Mouse (Mus musculus): ENCODE measurements around the gene Gpank1. TPM values are rescaled to one million over a fixed set of nuclear protein-coding genes. Genes with fewer than 3 reads are reported as not detected.

Gpank1 gene
- polyA plus RNA-seq, 1 experiment from 2014 or later, result 23.7 TPM

DNA sequence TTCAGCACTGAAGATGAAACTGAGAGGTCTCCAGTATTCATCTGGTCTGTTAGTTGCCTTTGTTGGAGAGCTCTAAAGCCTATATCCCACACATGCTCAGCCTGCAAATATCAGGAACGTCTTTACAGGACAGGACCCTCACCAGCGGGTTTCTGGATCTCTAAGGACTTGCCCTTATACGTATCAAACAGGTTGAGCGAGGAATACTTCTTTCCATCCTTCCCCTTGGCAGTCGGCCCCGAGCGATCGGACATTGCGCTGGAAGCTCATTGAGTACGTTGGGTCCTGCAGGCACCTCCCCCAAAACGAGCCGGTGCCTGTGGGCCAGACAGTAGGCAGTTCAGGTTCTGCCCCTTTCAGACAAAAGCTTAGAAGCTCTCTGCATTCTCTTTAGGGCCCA, 41.5 kb downstream of the Gpank1 start:
- no peaks in the 10 kb centered on the region for H3K27me3 ChIP-seq
- no peak overlapping the region for H3K27ac ChIP-seq
- no peaks in the 10 kb centered on the region for H3K9me3 ChIP-seq
- peak overlapping the region; percentile 99 for H3K4me3 ChIP-seq (replicated peaks)
- WGBS, result 69% methylated on average over 12 of the region's 12 CpGs
- H3K36me3 ChIP-seq, result peaks cover 51% of the 10 kb centered on the region
- H3K4me1 ChIP-seq (replicated peaks), result peaks cover 22% of the 10 kb centered on the region
- ATAC-seq (ENCODE audit: insufficient number of reproducible peaks, insufficient read depth, low FRiP score, low TSS enrichment, low read depth), result no peak
- H3K4me2 ChIP-seq, result peak overlapping the region; percentile 92
- H3K9ac ChIP-seq (replicated peaks), result peak overlapping the region; percentile 100

DNA sequence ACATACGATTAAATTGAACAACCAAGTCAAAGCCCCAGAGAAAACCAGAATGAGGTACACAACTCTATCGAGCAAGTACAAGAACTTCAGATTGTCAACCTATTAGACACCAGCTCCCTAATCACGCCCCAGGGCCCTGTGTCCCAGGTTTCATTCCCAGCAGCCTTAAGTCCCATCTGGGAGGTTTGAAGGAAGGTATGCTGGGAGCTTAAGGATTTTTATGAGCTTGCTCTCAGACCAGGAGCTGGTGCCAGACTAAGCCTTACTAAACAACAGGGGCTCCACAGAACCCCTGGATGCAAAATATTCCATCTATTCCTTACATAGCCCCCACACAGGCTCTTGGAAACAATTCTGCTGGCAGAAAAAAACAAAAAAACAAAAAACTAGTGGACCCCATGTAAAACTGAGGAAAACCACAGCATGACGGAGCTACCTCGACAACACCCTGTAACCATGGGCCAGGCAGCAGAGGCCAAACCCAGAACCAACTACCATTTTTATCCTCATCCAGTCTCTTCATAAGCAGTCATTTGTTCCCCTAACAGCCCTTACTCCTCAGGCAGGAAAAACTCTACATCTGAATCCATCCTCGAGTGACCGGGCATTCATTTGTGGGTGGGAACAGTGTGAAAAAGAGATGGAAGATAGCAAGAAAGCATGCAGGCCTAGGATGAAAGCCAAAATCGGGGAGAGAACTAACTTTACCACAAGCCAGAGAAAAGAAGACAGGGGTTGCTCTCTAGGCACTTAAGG, 42.2 kb downstream of the Gpank1 start:
- Histone ChIP-seq H3K27me3 (no peaks in the 10 kb centered on the region), H3K36me3 (peaks cover 43% of the 10 kb centered on the region), H3K9ac (replicated peaks) (peak overlapping the region; percentile 100), H3K4me1 (replicated peaks) (peaks cover 22% of the 10 kb centered on the region), H3K4me2 (peak overlapping the region; percentile 92), H3K4me3 (replicated peaks) (peak overlapping the region; percentile 99), H3K9me3 (no peaks in the 10 kb centered on the region), H3K27ac (peak overlapping the region; percentile 98)
- ATAC-seq (ENCODE audit: insufficient number of reproducible peaks, insufficient read depth, low FRiP score, low TSS enrichment, low read depth), result no peak
- 16% methylated on average over 8 of the region's 8 CpGs for WGBS

DNA sequence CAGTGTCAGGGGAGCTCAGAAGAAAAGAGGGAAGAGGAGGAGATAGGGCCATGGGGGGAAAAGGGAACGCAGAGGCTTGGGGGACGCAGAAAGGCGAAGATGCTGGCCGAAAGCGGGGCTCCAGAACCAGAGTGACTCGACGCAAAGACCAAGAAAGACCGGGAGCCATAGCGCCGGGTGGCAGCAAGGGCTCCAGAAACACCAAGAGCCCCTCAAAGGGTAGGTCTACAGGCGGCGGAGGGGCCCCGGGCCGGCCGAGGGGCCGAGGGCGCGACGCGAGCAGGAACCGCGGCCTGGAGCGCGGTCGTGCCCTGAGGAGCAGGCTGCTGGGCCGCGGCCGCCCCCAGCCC, 42.9 kb downstream of the Gpank1 start:
- 2% methylated on average over 28 of the region's 28 CpGs for WGBS
- Histone ChIP-seq H3K9ac (replicated peaks) (peak overlapping the region; percentile 100), H3K27me3 (no peaks in the 10 kb centered on the region), H3K4me3 (replicated peaks) (peak overlapping the region; percentile 99), H3K4me1 (replicated peaks) (peaks cover 22% of the 10 kb centered on the region), H3K27ac (peak overlapping the region; percentile 98), H3K9me3 (no peaks in the 10 kb centered on the region), H3K4me2 (peak overlapping the region; percentile 92), H3K36me3 (peaks cover 36% of the 10 kb centered on the region)
- ATAC-seq (ENCODE audit: insufficient number of reproducible peaks, insufficient read depth, low FRiP score, low TSS enrichment, low read depth), result no peak

DNA sequence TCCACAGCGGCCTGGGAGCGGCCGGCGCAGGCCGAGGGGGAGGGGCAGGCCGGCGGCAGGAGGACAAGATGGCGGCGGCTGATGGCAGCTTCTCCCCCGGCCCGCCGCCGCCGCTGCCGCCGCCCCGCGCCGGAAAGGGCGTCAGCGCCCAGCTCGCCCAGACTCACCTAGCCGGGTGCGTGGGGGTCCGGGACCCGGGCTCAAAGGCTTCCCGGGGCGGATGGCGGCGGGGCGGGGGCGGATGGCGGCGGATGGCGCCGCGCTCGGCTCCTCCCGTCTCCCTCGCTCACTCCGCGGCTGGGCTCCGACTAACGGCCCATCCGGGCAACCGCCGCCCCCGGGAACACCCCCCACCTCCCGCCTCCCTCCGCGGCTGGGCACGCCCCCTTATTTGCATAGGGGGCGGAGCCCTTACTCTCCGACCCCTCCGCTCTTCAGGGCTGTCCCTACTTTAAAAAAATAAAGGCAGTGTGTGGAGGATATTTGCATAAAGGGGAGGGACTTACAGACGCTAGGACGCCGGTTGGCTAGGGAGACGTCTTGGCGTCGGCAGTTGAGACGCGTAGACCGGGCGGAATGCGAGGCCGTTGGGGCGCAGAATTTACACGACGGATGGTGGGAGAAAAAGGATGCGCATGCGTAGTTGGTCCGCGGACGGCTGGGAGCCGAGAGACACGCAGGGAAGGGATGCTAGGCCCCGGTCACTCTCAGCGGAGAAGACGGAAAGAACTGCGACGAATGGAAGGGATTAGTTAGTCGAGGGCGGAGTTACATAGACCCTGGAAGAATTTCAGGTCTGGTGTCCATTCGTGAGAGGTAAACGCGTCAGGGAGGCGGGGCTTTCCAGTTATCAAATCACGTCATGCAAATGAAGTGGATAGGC, 43.6 kb downstream of the Gpank1 start, which contains the start of gene Prrc2a:
Gene Prrc2a, minus strand, starts transcription at position 330 of the 883 bp plus-strand sequence.
- no peaks in the 10 kb centered on the region for H3K9me3 ChIP-seq
- H3K9ac ChIP-seq (replicated peaks), result peak within 1 kb of the TSS; percentile 100
- under 1% methylated on average over 86 of the region's 89 CpGs for WGBS
- peak; percentile 96 for ATAC-seq (ENCODE audit: insufficient number of reproducible peaks, insufficient read depth, low FRiP score, low TSS enrichment, low read depth)
- H3K36me3 ChIP-seq, result peaks cover 30% of the 10 kb centered on the region
- H3K4me3 ChIP-seq (replicated peaks), result peak within 1 kb of the TSS; percentile 99
- peak within 1 kb of the TSS; percentile 92 for H3K4me2 ChIP-seq
- peak within 1 kb of the TSS; percentile 98 for H3K27ac ChIP-seq
- no peaks in the 10 kb centered on the region for H3K27me3 ChIP-seq
- peaks cover 22% of the 10 kb centered on the region for H3K4me1 ChIP-seq (replicated peaks)

DNA sequence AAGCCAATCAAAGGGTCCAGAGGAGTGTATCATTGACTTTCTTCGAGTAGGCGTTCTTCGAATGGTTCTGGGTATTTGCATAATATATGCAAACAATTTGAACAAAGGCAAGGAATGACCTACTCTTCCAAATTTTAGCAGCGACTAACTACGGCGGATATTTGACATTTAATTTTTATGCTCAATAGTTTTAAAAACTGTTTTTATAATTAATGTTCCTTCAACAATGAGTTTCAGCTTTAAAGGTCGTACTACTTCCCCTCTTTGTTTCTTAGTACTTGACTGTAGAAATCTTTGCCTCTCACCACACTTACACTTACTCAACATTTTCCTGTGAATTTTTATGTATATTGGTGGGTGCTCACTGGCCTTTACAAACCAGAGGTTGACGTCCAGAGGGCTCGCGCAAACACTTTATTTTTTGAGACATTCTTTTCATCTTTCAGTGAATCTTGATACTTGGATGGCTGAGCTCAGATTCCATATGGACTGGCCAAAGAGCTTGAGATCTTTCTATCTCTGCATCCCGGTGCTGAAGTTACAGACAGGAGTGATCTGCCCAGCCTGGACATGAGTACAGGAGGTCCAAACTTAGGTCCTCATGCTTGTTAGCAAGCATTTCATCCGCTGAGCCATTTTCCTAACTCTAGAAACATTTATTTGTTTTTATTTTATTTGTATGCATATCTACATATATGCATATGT, 44.3 kb downstream of the Gpank1 start:
- no peaks in the 10 kb centered on the region for H3K9me3 ChIP-seq
- peaks cover 22% of the 10 kb centered on the region for H3K36me3 ChIP-seq
- peaks cover 22% of the 10 kb centered on the region for H3K4me1 ChIP-seq (replicated peaks)
- ATAC-seq (ENCODE audit: insufficient number of reproducible peaks, insufficient read depth, low FRiP score, low TSS enrichment, low read depth), result peak; percentile 83
- WGBS, result 28% methylated on average over 12 of the region's 12 CpGs
- H3K27me3 ChIP-seq, result no peaks in the 10 kb centered on the region
- H3K27ac ChIP-seq, result peak overlapping the region; percentile 98
- H3K9ac ChIP-seq (replicated peaks), result peak overlapping the region; percentile 100
- H3K4me3 ChIP-seq (replicated peaks), result peak overlapping the region; percentile 99
- peak overlapping the region; percentile 92 for H3K4me2 ChIP-seq

DNA sequence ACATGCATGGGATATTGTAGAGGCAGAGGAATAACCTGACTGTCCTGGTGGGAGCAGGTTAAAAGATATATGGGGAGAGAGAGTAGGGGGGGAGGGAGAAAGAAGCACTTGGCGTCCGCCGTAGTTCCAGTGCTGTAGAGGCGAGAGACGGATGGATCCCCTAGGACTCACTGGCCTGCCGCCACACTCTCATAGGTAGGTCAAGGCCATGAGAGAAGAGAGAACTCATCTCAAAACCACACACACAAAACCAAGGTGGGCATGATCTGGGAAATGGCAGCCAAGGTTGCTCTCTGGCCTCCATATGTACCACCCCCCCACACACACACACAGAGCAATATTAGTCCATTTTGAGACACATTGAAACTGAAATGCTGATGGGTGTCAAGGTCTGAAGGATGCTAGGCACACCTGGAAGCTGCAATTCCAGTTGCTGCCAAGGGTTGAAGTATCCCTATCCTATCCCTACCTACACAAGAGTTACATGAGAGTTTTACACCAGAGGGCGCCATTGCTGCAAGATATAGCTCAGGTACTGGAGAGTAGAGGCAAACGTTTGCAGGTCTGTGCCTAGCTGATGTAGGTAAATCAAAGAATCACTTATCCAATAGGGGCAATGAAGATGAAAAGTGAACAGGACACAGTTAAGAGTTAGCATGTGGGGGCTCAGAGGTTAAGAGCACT, 45.2 kb downstream of the Gpank1 start:
- Histone ChIP-seq H3K9me3 (no peaks in the 10 kb centered on the region), H3K36me3 (peaks cover 13% of the 10 kb centered on the region), H3K9ac (replicated peaks) (no peak overlapping the region), H3K4me2 (peak overlapping the region; percentile 92), H3K27ac (peak overlapping the region; percentile 98), H3K4me1 (replicated peaks) (peaks cover 22% of the 10 kb centered on the region), H3K4me3 (replicated peaks) (peak overlapping the region; percentile 99), H3K27me3 (no peaks in the 10 kb centered on the region)
- WGBS, result 70% methylated on average over 8 of the region's 8 CpGs
- ATAC-seq (ENCODE audit: insufficient number of reproducible peaks, insufficient read depth, low FRiP score, low TSS enrichment, low read depth), result no peak

DNA sequence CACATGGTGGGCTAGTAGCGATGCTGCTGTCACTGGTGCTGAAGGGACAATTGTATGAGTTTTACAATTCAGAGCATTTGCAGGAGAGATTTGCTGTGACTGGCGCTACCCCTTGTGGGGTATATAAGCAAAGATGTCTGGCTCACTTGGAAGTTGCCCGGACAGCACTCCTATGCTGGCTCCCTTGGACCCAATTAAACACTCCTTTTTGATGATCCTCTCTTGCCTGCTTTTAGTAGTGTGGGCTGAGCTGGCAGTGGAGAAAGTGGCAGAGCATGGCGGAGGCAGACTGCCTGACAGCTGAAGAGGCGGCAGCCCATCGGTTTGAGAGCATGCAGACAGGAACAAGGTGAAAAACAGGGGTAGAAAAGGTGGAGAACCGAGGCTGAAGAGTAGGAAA, 46.5 kb downstream of the Gpank1 start:
- ATAC-seq (ENCODE audit: insufficient number of reproducible peaks, insufficient read depth, low FRiP score, low TSS enrichment, low read depth), result no peak
- WGBS, result 85% methylated on average over 7 of the region's 7 CpGs

DNA sequence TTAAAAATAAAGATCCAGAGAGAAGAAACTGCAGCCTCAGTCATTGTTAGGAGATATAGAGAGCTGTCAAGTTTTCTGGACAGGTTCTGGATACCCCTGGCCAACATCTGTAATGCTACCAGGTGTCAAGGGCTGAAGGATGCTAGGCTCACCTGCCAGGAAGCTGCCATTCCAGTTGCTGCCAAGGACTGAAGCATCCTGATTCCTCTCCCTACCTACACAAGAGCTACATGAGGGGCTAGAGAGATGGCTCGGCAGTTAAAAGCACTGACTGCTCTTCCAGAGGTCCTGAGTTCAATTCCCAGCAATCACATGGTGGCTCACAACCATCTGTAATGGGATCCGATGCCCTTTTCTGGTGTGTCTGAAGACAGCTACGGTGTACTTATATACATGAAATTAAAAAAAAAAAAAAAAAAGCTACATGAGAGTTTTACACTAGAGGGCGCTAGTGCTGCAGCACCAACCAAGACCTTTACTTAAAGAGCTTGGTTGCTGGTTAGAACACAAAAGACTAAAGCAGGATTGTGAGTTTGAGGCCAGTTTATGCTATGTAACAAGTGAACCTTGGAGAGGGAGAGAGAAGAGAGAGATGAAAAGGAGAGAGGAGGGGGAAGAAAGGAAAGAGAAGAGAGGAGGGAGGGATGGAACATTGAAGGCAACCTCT, 47.4 kb downstream of the Gpank1 start:
- 26% methylated on average over 4 of the region's 4 CpGs for WGBS
- Histone ChIP-seq H3K27me3 (no peaks in the 10 kb centered on the region), H3K9ac (replicated peaks) (no peak overlapping the region), H3K4me2 (no peak overlapping the region), H3K4me1 (replicated peaks) (peaks cover 10% of the 10 kb centered on the region; the same call in 1 of the 2 replicates), H3K4me3 (replicated peaks) (no peak overlapping the region), H3K36me3 (no peaks in the 10 kb centered on the region), H3K9me3 (no peaks in the 10 kb centered on the region), H3K27ac (no peak overlapping the region)
- ATAC-seq (ENCODE audit: insufficient number of reproducible peaks, insufficient read depth, low FRiP score, low TSS enrichment, low read depth), result no peak

More for the DNA sequence above, 46.5 kb downstream of the Gpank1 start:
- Histone ChIP-seq H3K4me3 (replicated peaks) (no peak overlapping the region), H3K27me3 (no peaks in the 10 kb centered on the region), H3K9ac (replicated peaks) (no peak overlapping the region), H3K27ac (no peak overlapping the region), H3K36me3 (peaks cover under 1% of the 10 kb centered on the region; the same call in 1 of the 2 replicates), H3K4me1 (replicated peaks) (peaks cover 16% of the 10 kb centered on the region), H3K9me3 (no peaks in the 10 kb centered on the region), H3K4me2 (no peak overlapping the region)

DNA sequence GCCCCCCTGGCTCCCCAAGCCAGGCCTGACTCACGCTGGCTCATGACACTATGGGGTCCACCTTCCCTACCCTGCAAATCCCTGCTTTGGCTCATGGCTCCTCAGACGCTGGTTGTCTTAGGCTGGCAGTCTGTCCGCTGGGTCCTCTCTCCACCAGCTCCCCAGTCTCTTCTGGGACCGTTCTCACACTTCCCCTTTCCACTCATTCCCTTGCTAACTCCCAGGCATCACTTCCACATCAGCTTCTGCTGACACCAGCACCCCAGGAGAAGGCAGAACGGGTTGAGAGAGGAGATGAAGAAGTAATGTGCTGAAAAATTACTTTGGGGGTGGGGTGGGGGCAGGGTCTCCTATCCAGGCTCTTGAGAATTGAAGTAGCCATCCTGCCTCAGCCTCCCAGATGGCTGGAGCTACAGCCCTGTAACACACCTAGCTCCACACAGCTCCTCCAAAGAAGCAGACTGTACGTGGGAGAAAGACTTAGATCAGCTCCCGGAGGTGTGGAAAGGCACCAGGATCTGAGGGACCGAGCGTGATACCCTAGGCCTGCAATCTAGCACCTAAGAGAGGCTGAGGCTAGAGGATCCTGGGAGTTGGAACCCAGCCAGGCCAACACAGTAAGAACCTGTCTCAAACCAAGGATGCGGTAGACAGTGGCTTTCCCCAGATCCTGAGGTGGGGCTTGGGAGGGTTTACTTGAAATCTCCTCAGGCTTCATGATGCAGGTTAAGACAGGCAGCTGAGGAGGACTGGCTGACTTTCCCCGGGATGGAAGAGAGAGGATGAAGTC, 51.4 kb downstream of the Gpank1 start:
- 71% methylated on average over 11 of the region's 11 CpGs for WGBS
- Histone ChIP-seq H3K27ac (no peak overlapping the region), H3K9ac (replicated peaks) (no peak overlapping the region), H3K4me2 (no peak overlapping the region), H3K4me3 (replicated peaks) (no peak overlapping the region), H3K27me3 (no peaks in the 10 kb centered on the region), H3K36me3 (no peaks in the 10 kb centered on the region), H3K4me1 (replicated peaks) (0 out of 2 replicates have a peak, but pooled peaks cover 4% of the 10 kb centered on the region), H3K9me3 (no peaks in the 10 kb centered on the region)
- ATAC-seq (ENCODE audit: insufficient number of reproducible peaks, insufficient read depth, low FRiP score, low TSS enrichment, low read depth), result no peak

Measured in limb, embryonic 12.5 days (tissue).